Mouse (Mus musculus): Measurements from ENCODE around the gene Ugt1a8.

GRCm38 (mm10) chr1:88219054-88219453, 131.4 kb downstream of the Ugt1a8 start:
- no peak for TF ChIP-seq TAL1 (IDR thresholded peaks at IDR 0.05; ENCODE audit: low read length)
- no peak for TF ChIP-seq GATA1 (IDR thresholded peaks at IDR 0.05; ENCODE audit: low read length)
